Mouse (Mus musculus) embryonic fibroblast, embryonic 13.5 days (primary cell): ENCODE results near the gene Frmpd2. TPM values are rescaled to one million over a fixed set of nuclear protein-coding genes. Genes with fewer than 3 reads are reported as not detected.

Experiments used
- H3K27ac ChIP-seq: 2 replicates; pipeline ENCODE4 v1.5.1; 2012; ENCODE audit warnings: low read length, control low read depth, inconsistent platforms; ENCODE audit not compliant: insufficient read depth
- H3K4me1 ChIP-seq: 2 replicates; pipeline ENCODE4 v1.6.1; 2011; ENCODE audit warnings: low read length; ENCODE audit not compliant: control insufficient read depth, insufficient read depth
- H3K4me3 ChIP-seq: 2 replicates; pipeline ENCODE4 v1.5.1; 2011; ENCODE audit warnings: mild to moderate bottlenecking, control low read depth, low read length; ENCODE audit not compliant: insufficient read depth
- CTCF ChIP-seq: IDR thresholded peaks from 2 replicates; pipeline ENCODE4 v1.5.1; 2011; ENCODE audit warnings: mild to moderate bottlenecking, control low read depth, low read length, moderate library complexity, borderline replicate concordance; ENCODE audit not compliant: insufficient read depth
- POLR2A ChIP-seq: IDR thresholded peaks from 2 replicates; pipeline ENCODE4 v1.6.1; 2011; ENCODE audit warnings: low read depth, mild to moderate bottlenecking, control low read depth, low read length, moderate library complexity
- polyA plus RNA-seq: library from polyadenylated mRNA; stranded (reverse); fragments of >200 nt; gene quantifications from 2 replicates; pipeline ENCODE4 v1.2.4, GENCODE M21; 2011; ENCODE audit warnings: low read depth; ENCODE audit not compliant: missing spikeins, insufficient read length

Frmpd2 gene
- polyA plus RNA-seq, 1 experiment, result not detected

DNA sequence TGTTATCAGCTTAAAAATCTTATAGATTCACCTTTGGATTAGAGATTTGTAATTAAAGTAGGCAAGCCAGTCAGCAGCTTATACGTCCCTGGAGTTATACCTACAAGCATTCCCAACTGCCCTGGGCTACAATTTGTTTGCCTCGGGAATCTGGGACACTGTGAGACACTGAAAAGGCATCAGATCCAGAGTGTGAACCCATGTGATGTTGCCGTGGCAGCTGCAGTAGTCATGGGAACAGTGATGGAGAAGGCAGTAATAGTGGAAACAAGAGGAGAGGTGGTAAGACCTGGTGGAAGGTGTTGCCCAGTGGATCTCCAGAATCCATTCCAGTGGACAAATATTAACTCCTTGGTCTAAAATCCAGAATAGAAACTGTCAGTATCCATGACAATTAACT, 7.8 kb upstream of the Frmpd2 start:
- no peak overlapping the region for H3K27ac ChIP-seq
- no peaks in the 10 kb centered on the region for H3K4me1 ChIP-seq
- H3K4me3 ChIP-seq, result no peak overlapping the region
- TF ChIP-seq CTCF (no peak), POLR2A (no peak)

DNA sequence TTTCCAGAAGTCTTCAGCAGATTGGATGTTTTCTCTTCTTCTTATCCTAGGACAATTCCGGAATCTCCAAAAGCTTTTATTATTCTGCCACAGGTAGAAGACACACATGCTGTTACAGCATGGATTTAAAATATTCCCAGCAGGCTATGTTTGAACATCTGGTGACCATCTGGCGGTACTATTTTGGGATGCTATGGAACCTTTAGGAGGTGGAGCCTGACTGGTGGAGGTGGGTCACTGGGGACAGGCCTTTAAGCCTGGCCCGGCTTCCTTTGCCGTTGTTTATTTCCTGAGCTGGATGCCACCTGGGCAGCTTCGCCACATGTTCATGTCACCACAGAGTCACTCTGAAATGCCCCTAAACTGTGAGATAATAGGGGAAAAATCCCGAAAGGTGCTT, 3.7 kb upstream of the Frmpd2 start:
- no peaks in the 10 kb centered on the region for H3K4me1 ChIP-seq
- no peak overlapping the region for H3K27ac ChIP-seq
- H3K4me3 ChIP-seq, result no peak overlapping the region
- TF ChIP-seq CTCF (no peak), POLR2A (no peak)

DNA sequence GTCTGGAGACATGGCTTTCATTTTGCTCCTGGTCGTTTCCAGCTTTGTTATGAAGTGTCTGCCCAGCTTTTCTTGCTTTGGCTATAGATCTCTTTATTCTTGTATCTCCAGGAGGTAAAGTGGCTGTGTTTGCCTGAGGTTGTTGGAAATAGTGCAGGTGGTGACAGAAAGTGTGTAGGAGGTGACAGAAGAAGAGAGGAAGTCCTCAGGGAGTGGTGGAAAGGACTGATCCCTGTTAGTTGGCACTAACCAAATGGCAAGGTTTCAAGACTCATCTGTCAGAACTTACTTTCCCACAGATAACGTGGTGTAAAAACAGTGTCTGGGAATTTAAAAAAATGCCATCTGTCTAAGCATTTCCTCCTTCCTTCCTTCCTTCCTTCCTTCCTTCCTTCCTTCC, 3.0 kb downstream of the Frmpd2 start:
- no peak for TF ChIP-seq POLR2A
- no peak for TF ChIP-seq CTCF

DNA sequence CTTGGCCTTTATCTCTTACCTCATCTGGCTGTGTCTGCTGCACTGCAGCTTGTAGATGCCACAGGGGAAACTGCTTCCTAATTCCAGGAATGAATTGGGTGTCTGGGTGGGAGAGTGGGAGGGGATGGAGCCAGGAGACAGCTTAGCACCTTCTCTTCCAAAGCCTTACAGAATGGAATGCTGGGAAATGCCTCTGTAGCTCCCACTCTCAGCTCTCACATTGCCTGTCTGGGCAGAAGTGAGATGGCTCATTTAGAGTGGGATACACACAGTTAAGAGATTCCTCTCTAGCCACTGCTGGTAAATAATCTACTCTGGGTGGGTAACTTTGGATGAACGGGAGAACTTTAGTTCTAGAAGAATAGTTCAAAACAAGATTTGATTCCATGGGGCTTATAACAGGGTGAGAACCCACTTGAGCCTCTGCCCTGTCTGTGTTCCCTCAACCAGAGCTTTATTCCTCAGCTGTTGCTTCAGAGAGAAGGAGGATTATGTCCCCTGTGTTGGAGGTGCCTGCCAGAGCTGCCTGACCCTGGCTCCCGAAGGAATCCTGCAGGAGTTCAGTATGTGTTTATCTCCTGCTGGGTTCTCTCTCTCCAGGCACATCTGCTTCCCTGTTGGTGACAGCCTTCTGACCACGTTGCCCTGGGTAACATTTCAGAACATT, 4.7 kb downstream of the Frmpd2 start:
- Histone ChIP-seq H3K4me3 (no peak overlapping the region), H3K4me1 (no peaks in the 10 kb centered on the region), H3K27ac (no peak overlapping the region)
- TF ChIP-seq CTCF, result no peak
- no peak for TF ChIP-seq POLR2A

More for the DNA sequence above, 3.0 kb downstream of the Frmpd2 start:
- no peak overlapping the region for H3K4me3 ChIP-seq
- no peaks in the 10 kb centered on the region for H3K4me1 ChIP-seq
- H3K27ac ChIP-seq, result no peak overlapping the region

DNA sequence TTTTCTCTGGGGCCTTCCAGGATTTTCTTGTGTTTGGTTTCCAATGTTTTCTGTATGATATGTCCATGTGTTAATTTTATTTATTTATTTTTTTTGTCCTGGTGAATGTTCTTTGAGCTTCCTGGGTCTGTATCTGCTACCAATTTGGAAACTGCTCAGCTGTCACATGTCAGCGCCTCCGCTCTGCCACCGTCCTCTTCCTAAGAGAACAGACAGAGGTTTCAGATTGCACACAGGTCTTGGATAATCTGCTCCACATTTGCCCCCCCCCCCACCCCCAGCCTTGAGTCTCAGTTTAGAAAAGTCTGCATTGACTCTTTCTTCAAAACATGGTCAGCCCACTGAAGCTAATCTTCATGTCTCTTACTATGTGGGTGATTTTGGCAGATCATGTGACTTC, 10.5 kb downstream of the Frmpd2 start:
- no peaks in the 10 kb centered on the region for H3K4me1 ChIP-seq
- no peak overlapping the region for H3K4me3 ChIP-seq
- no peak overlapping the region for H3K27ac ChIP-seq
- no peak for TF ChIP-seq POLR2A
- TF ChIP-seq CTCF, result no peak

DNA sequence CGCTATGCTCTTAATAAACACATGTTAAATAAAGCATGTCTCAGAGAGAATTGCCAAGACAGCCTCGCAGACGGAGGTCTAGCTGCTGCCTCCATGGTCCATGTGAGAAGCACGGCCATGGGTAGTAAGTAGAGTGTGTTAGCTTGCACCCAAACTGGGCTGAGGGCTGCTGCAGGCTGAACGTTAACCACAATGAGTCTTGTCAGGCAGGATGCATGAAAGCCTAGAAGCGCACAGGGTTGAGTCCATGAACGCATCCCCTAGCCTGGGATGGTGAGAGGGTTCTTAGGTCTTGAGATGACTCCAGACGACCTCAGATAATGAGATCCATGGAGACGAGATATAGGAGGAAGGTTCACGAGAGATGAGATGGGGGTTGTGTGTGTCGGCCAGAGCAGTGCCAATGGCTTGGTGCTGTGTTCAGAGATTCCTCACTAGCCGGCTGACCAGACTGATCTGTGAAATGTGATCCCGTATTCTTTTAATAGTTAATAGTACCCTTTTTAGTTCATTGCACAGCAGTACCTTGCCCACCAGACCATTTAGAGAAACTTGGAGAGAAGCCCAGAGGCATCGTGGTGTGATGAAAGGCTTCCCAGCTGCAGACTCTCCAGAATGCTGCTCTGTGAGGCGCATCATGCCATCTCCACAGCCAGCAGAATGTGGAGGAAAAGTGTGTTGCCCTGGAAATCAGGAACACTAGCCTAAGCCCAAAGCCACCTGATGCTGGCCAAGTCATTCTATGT, 16.5 kb downstream of the Frmpd2 start:
- no peak overlapping the region for H3K27ac ChIP-seq
- no peaks in the 10 kb centered on the region for H3K4me1 ChIP-seq

DNA sequence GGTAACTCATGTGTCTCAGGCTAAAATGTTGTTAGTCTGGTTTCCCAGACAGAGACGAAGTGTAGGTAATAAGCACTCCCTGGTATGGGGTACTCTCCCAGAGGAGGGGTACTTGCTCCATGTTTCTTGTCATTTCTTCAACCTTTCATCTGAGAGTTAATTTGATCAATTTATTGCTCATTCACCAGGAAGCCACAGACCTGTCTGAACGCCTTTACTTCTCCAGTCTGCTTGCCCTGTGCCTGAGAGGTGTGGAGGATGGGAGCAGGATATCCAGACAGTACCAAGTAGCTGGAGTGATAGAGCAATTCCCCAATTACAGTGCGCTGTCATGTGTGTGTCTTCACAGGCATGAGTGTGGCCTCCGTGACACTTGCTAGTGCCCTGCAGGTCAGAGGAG, 23.7 kb downstream of the Frmpd2 start:
- H3K27ac ChIP-seq, result no peak overlapping the region

More for the DNA sequence above, 16.5 kb downstream of the Frmpd2 start:
- no peak overlapping the region for H3K4me3 ChIP-seq
- TF ChIP-seq CTCF (no peak), POLR2A (no peak)

DNA sequence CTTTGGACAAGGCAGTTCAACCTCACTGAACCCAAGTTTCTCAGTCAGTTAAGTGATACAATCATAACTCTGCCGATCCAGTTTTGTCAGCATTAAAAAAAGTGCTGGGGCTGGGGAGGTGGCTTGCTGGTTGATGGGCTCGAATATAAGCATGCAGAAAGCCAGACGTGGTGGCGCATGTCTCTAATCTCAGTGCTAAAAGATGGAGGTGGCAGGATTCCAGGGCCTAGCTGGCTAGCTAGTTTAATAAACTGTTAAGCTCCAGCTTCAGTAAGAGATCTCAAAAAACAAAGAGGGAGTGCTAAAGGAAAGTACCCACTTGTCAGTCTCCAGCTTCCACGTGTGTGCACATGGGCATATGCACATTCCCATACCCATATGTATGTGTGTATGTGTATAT, 25.9 kb downstream of the Frmpd2 start:
- Histone ChIP-seq H3K4me1 (peaks cover 6% of the 10 kb centered on the region; the same call in 1 of the 2 replicates), H3K4me3 (no peak overlapping the region), H3K27ac (no peak overlapping the region)
- no peak for TF ChIP-seq CTCF
- TF ChIP-seq POLR2A, result no peak

More for the DNA sequence above, 23.7 kb downstream of the Frmpd2 start:
- H3K4me3 ChIP-seq, result no peak overlapping the region
- peaks cover 6% of the 10 kb centered on the region; the same call in 1 of the 2 replicates for H3K4me1 ChIP-seq
- TF ChIP-seq POLR2A (no peak), CTCF (no peak)

DNA sequence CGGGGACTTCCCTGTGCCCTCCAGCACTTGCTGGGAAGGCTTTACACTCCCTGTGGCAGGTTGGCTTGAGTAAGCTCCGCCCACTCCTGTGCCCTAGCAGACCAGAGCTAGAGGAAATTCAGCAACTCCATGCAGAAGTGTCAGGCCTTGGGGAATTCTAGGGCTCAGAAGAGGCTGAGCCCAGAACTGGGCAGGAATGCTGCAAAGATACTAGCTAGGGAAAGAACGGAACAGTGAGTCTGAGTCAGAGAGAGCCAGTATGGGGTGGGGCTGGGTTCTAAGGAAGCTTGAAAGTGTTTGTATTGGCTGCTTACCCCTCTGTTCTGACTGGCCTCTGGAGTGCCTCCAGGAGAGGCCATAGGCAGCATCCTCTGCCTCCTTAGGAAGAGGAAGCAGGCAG, 27.4 kb downstream of the Frmpd2 start:
- Histone ChIP-seq H3K4me1 (peaks cover 6% of the 10 kb centered on the region; the same call in 1 of the 2 replicates), H3K27ac (no peak overlapping the region), H3K4me3 (no peak overlapping the region)
- TF ChIP-seq CTCF (no peak), POLR2A (no peak)

DNA sequence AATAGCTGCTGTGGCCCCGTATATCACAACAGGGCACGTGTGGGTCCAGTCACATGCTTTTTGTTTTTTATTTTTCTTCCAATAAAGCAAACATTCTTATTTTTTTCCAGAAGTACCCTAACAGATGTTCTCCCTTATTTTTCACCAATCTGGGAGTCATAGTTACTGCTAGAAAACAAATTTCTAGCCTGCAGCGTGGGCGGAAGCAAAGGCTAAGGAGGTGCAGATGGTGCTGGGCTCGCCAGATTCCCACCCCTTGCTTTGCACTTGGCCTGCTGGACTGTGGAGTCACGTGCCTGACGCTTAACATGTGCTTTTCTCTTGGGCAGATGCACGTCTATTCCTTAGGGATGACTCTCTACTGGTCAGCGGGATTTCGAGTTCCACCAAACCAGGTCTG, 29.1 kb downstream of the Frmpd2 start:
- no peak overlapping the region for H3K27ac ChIP-seq
- H3K4me1 ChIP-seq, result peaks cover 6% of the 10 kb centered on the region; the same call in 1 of the 2 replicates
- no peak overlapping the region for H3K4me3 ChIP-seq
- TF ChIP-seq CTCF (no peak), POLR2A (no peak)
